Mouse (Mus musculus) forebrain, embryonic 10.5 days (tissue): ENCODE results near the gene Disc1. TPM values are rescaled to one million over a fixed set of nuclear protein-coding genes. Genes with fewer than 3 reads are reported as not detected.

Experiments used
- DNase-seq: peaks from one replicate; pipeline ENCODE4 v3.0.0-alpha.2; 2017; ENCODE audit warnings: low spot score; ENCODE audit errors: extremely low spot score
- H3K27ac ChIP-seq: fragments of 300-500 bp; sonication (generic); 2 replicates; pipeline ENCODE4 v1.5.1; 2016; ENCODE audit warnings: mild to moderate bottlenecking
- H3K27me3 ChIP-seq: fragments of 300-500 bp; sonication (generic); 2 replicates; pipeline ENCODE4 v1.6.1; 2016; ENCODE audit warnings: mild to moderate bottlenecking; ENCODE audit not compliant: poor library complexity, severe bottlenecking
- H3K36me3 ChIP-seq: fragments of 300-500 bp; sonication (generic); replicated peaks from 2 replicates; pipeline ENCODE4 v1.6.1; 2016; ENCODE audit warnings: mild to moderate bottlenecking, moderate library complexity
- H3K4me1 ChIP-seq: fragments of 300-500 bp; sonication (generic); 2 replicates; pipeline ENCODE4 v1.6.1; 2016
- H3K4me3 ChIP-seq: fragments of 300-500 bp; sonication (generic); 2 replicates; pipeline ENCODE4 v1.5.1; 2016; ENCODE audit warnings: mild to moderate bottlenecking, moderate library complexity
- H3K9me3 ChIP-seq: fragments of 300-500 bp; sonication (generic); 2 replicates; pipeline ENCODE4 v1.6.1; 2016; ENCODE audit warnings: mild to moderate bottlenecking, moderate library complexity
- WGBS: fragments of 180-500 bp; shearing (Covaris S2); methylation state at CpG from one replicate; pipeline ENCODE4 v1.1.7; 2016; 5-methylcytosine and 5-hydroxymethylcytosine counted together
- polyA plus RNA-seq: library from polyadenylated mRNA; unstranded; fragments of >200 nt; fragmentation: Nextera tagmentation; extraction: Ambion mirVana; gene quantifications from 2 replicates; pipeline ENCODE4 v1.2.1, GENCODE M21; 2016

Gene Disc1
- polyA plus RNA-seq, 1 experiment from 2014 or later: 1.3 TPM

DNA sequence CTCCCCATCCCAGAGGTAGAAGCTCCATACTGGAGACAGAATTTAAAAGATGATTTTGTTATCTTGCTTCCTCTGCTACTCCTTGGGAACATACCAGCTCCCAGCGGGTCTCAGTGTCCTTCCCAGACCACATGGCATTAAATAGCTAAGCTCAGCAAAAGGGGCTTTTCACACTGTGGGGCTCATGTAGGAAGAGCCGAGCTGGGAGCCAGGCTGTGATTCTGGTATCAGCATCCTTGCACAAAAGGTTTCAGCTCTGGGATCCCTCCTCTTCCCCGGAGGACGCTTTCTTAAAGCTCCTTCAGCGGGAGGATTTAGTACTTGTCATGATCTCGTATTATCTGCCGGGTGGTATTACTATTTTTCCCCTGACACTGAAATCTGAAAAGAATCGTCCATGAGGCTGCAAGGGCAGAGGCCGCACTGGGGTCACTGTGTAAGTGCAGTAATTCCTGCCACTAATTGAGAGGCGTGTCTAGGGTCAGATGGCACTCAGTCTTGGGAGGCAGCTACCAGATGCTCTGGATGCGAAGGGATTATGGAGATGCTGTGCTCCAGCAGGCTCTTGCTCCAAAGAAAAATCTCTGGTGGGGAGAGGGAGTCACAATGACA lies 223.2 kb downstream of the Disc1 start:
- H3K4me3 ChIP-seq: no peak overlapping the region
- peak overlapping the region; percentile 59; the same call in 1 of the 2 replicates for H3K27ac ChIP-seq
- peak; percentile 60 for DNase-seq

DNA sequence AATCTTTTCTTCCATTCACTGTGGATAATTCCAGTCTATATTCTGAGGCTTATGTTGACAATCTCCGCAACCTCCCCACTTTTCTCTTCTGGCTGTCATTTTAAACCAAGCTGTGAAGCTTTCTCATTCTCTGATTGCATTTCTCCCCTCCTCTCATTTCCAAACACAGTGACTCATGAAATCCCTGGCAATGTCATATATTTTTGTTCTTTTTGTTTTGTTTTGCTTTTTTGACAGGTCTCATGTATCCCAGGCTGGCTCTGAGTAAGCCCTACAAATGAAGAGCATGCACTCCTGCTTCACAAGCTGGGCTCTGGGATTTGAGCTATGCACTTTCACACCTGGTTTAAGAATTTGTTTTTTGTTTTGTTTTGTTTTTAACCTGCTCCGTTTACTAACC lies 225.2 kb downstream of the Disc1 start:
- peaks cover 9% of the 10 kb centered on the region; the same call in 1 of the 2 replicates for H3K9me3 ChIP-seq
- H3K4me1 ChIP-seq: peaks cover 52% of the 10 kb centered on the region
- H3K4me3 ChIP-seq: no peak overlapping the region
- 93% methylated on average over 2 of the region's 2 CpGs for WGBS
- no peak overlapping the region for H3K27ac ChIP-seq
- H3K36me3 ChIP-seq: no peaks in the 10 kb centered on the region
- H3K27me3 ChIP-seq: peaks cover 38% of the 10 kb centered on the region
- no peak for DNase-seq

More for the DNA sequence above, 223.2 kb downstream of the Disc1 start:
- Histone ChIP-seq H3K36me3 (no peaks in the 10 kb centered on the region), H3K4me1 (peaks cover 49% of the 10 kb centered on the region), H3K27me3 (peaks cover 38% of the 10 kb centered on the region), H3K9me3 (peaks cover 9% of the 10 kb centered on the region; the same call in 1 of the 2 replicates)
- 3% methylated on average over 11 of the region's 11 CpGs for WGBS

DNA sequence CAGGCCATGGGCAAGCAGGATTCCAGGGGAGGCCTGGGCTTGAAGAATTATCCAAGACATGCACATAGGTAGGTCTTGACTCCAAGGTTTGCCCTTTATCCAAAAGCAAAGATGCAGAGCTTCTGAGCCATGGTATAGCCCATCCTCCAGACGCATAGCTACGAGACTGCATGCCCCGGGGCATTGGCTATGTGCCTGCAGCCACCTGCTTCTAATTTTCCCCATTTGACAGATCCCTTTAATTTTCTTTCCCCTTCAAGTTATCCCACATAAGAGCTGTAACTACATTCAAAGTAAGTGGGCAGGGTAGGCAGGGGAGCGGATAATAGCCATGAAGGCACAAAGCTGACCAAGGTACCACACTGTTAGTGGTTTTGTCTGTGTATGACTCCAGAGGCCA lies 225.9 kb downstream of the Disc1 start:
- Histone ChIP-seq H3K4me3 (no peak overlapping the region), H3K27ac (no peak overlapping the region), H3K27me3 (peaks cover 38% of the 10 kb centered on the region), H3K36me3 (no peaks in the 10 kb centered on the region), H3K4me1 (peaks cover 52% of the 10 kb centered on the region), H3K9me3 (peaks cover 5% of the 10 kb centered on the region; the same call in 1 of the 2 replicates)
- WGBS: 70% methylated on average over 4 of the region's 4 CpGs
- DNase-seq: no peak

DNA sequence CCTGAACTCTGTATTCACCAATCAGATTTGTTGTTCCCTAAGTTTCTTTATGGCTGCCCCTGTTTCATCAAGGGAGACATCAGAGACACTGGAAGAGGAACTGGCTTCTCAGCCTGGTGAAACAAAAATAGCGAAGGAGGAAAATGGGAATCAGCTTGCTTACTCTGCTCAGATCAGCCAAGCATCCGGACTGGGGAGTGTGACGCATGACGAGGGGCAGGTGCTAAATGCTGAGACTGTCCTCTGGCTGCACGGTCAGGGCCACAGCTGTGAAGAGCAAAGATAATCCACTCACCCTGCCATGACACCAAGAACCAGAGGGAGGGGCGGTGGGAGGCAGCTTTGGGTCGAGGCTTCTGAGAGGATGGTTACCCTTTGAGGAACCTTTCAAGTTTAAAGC lies 228.5 kb downstream of the Disc1 start:
- H3K9me3 ChIP-seq: no peaks in the 10 kb centered on the region
- WGBS: 72% methylated on average over 7 of the region's 7 CpGs
- H3K36me3 ChIP-seq: no peaks in the 10 kb centered on the region
- peaks cover 38% of the 10 kb centered on the region for H3K27me3 ChIP-seq
- DNase-seq: no peak
- no peak overlapping the region for H3K4me3 ChIP-seq
- H3K4me1 ChIP-seq: peaks cover 52% of the 10 kb centered on the region
- H3K27ac ChIP-seq: 0 out of 2 replicates have a peak overlapping the region, but pooled peaks have one; percentile 27

DNA sequence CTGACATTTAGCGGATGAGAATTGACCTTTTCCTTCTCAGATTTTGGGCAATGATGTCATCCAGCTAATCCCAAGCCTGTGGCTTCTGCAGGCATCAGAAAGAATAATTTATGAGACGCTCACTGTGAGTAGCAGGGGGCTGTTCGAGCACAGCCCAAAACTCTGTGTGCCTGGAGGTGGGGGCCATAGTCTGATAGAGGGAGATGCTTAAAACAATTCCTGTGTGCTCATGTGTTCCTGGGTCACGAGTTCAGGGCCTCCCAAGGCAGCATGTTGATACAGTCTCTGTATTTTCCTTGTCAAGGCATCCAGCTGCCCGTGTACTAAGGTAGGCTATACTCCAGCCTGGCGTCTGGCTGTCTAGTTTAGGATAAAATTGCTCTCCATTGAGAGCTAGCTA lies 229.5 kb downstream of the Disc1 start:
- no peak overlapping the region for H3K4me3 ChIP-seq
- no peaks in the 10 kb centered on the region for H3K9me3 ChIP-seq
- no peak overlapping the region for H3K27ac ChIP-seq
- peaks cover 47% of the 10 kb centered on the region for H3K4me1 ChIP-seq
- no peaks in the 10 kb centered on the region for H3K36me3 ChIP-seq
- 82% methylated on average over 6 of the region's 6 CpGs for WGBS
- no peak for DNase-seq
- H3K27me3 ChIP-seq: peaks cover 29% of the 10 kb centered on the region

DNA sequence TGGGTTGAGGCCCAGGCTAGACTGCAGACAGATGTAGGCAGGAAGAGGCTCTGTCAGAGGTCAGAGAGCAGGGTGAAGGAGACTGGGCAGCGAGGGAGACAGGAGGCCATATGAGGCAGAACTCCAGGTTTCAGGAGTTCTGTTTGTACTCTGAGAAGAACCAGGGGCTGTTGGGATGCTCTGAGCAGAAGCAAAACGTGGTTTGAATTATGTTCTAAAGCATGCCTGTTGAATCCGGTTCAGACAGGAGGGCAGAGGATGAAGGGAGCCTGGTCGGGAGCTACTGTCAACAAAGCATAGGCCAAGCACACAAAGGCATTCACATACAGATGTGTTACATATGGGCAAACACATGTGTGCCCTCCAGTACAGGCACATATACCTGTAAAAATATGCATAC lies 230.9 kb downstream of the Disc1 start:
- H3K36me3 ChIP-seq: no peaks in the 10 kb centered on the region
- H3K27ac ChIP-seq: peak overlapping the region; percentile 78
- 66% methylated on average over 4 of the region's 4 CpGs for WGBS
- no peak overlapping the region for H3K4me3 ChIP-seq
- peaks cover 36% of the 10 kb centered on the region for H3K4me1 ChIP-seq
- DNase-seq: no peak
- H3K27me3 ChIP-seq: peaks cover 16% of the 10 kb centered on the region
- no peaks in the 10 kb centered on the region for H3K9me3 ChIP-seq

DNA sequence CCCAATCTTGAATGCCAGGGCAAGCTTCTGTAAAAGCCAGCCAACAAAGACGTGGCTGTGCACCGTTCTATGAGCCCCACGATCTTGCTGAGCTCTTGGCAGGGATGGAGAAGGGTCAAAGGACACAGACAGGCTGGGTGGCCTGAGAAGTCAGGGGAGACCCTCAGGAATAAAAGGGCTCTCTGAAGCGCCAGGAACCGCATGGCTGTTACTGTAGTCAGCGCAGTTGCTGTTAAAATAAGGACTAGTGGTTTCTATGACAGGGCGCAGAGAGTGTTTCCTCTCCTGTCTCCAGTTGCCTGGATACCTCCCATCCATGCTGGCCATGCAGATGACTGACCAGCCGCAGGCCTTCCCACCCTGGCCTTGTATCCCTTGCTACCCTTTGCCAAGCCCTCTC lies 231.4 kb downstream of the Disc1 start:
- Histone ChIP-seq H3K4me3 (no peak overlapping the region), H3K4me1 (peaks cover 30% of the 10 kb centered on the region), H3K27ac (peak overlapping the region; percentile 78), H3K27me3 (0 out of 2 replicates have a peak, but pooled peaks cover 10% of the 10 kb centered on the region), H3K9me3 (no peaks in the 10 kb centered on the region), H3K36me3 (no peaks in the 10 kb centered on the region)
- DNase-seq: no peak
- WGBS: 83% methylated on average over 8 of the region's 8 CpGs

DNA sequence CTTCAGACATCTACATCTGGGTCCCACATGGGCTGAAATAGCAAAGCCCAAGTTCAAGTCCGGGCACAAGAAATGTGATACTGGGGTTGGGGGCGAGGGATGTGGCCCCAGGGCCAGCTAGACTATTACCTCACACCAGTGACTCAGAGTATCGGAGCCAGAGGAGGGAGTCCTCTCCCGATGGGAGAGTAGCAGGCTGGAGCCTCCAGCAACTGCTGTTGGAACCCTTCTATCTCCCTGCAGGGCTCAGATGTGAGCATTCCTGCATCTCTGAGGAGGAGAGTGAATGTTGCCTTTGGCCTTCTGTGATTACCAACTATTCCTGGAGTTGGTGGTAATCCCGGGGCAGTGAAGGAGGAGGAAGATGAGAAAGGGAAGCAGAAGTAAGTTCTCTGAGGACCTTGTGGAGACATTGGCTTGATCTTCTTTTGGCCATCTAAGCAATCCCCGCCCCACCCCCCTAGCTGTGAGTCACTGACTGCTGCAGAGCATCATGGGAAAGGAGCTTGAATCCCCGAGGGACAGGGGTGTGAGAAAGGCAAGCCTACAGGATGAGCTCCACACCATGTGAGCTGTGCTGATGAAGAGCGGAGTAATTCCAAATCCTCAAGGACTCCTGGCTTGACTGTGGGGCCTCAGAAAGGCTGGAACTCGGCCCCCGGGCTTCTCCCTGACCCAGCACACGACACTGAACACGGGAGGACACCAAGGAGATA lies 232.1 kb downstream of the Disc1 start:
- Histone ChIP-seq H3K27me3 (0 out of 2 replicates have a peak, but pooled peaks cover 3% of the 10 kb centered on the region), H3K4me3 (no peak overlapping the region), H3K4me1 (peaks cover 34% of the 10 kb centered on the region), H3K27ac (peak overlapping the region; percentile 78; the same call in 1 of the 2 replicates), H3K36me3 (no peaks in the 10 kb centered on the region), H3K9me3 (no peaks in the 10 kb centered on the region)
- WGBS: 81% methylated on average over 12 of the region's 12 CpGs
- DNase-seq: no peak

DNA sequence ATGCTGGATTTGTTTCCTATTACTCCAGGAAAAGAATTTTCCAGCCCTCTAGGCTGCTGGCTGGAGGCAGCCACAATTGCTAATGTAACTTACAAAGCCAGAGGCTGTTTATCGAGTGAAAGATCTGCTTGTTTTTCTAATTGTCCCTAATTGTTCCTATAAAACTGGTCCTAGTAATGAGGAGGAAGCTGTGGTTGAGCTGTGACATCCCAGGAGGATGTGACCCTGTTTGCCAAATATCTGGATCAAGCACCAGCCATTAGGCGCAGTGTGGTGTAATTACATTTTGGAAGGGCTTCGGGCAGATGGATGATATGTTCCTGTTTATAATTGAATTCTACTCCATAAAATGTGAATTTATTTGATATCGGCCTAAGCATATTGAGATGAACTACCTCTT lies 233.3 kb downstream of the Disc1 start:
- H3K4me3 ChIP-seq: no peak overlapping the region
- H3K27me3 ChIP-seq: no peaks in the 10 kb centered on the region
- H3K9me3 ChIP-seq: no peaks in the 10 kb centered on the region
- H3K4me1 ChIP-seq: peaks cover 44% of the 10 kb centered on the region
- no peak overlapping the region for H3K27ac ChIP-seq
- no peak for DNase-seq
- WGBS: 91% methylated on average over 4 of the region's 4 CpGs
- no peaks in the 10 kb centered on the region for H3K36me3 ChIP-seq

DNA sequence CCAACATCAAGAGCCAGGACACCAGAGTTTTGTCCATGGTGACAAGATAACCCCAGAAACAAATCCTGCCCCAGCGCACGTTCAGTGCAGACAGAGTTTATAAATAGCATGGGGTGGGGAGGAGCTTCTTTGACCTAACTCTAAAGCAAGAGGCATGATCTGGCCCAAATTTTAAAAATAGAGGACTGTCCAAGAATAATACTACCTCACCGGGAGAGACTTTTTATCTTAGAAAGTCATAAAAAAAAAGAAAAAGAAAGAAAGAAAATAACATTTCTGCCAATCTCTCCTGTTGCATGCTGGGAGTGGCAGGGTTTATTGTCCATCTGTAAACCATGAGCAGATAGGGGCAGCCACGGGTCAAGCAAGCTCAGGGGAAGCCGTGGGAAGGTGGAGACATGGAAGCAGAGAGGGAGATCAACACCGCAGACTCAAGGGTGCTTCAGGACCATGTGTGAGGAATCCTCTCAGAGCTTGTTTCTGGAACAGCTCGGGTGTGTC lies 233.9 kb downstream of the Disc1 start:
- Histone ChIP-seq H3K9me3 (no peaks in the 10 kb centered on the region), H3K36me3 (no peaks in the 10 kb centered on the region), H3K4me1 (peaks cover 41% of the 10 kb centered on the region), H3K27ac (no peak overlapping the region), H3K4me3 (no peak overlapping the region), H3K27me3 (no peaks in the 10 kb centered on the region)
- 85% methylated on average over 7 of the region's 7 CpGs for WGBS
- DNase-seq: no peak

DNA sequence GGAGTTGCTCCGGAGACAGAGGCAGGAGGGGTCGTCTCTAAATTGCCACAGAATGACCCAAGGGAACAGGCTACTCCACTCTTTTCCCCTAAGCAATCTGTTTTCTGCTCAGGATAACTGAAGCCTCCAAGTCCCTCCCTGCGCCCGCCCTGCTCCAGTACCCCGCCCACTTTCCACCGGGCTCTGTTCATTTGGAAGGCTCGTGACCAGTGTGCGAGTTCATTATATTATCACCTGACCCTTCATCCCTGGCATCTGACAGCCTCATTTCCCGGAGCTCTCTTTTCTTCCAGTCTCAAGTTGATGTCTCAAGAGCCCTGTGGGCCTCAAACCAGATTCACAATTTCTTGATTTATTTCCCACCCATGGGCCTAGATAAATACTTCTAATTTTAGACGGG lies 237.5 kb downstream of the Disc1 start:
- 80% methylated on average over 10 of the region's 10 CpGs for WGBS
- no peaks in the 10 kb centered on the region for H3K9me3 ChIP-seq
- no peaks in the 10 kb centered on the region for H3K36me3 ChIP-seq
- no peak overlapping the region for H3K4me3 ChIP-seq
- no peak for DNase-seq
- H3K4me1 ChIP-seq: peaks cover 43% of the 10 kb centered on the region
- no peak overlapping the region for H3K27ac ChIP-seq
- no peaks in the 10 kb centered on the region for H3K27me3 ChIP-seq

DNA sequence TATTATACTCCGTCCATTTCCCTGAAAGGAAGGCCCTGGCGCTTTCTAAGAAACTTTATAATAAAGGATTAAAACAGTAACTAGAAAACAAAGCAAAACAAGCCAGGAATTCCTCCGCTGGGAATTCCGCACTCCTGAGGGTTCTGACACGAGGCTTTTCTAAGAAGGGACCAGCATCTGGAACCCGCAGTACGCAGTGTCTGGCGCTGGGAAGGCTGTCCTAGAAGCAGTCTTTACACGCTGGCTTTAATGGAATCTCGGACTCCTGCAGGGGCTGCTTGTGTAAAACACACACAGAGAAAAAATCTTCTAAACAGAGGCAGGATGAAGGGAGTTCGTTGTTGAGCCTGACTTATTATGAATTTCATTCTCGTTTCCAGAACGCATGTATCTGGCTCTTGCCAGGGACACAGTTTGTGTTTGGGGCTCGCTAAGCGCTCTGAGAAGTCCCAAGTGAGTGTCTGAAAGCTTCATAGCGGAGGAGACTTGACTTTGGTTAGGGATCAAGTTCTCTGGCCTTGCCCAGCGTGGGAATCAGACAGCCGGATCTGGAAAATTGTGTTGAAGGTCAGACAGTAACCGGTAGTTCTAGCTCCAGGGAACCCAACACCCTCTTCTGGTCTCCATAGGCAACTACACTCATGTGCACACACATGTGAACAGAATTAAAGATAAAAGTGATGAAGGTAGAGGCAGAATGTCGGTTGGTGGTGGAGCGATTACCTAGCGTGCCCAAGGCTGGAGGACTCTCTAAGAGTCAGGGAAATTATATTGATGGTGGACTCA lies 238.1 kb downstream of the Disc1 start:
- H3K9me3 ChIP-seq: no peaks in the 10 kb centered on the region
- peaks cover 40% of the 10 kb centered on the region for H3K4me1 ChIP-seq
- 90% methylated on average over 22 of the region's 22 CpGs for WGBS
- no peak overlapping the region for H3K4me3 ChIP-seq
- no peaks in the 10 kb centered on the region for H3K27me3 ChIP-seq
- H3K36me3 ChIP-seq: no peaks in the 10 kb centered on the region
- peak overlapping the region; percentile 51; the same call in 1 of the 2 replicates for H3K27ac ChIP-seq
- DNase-seq: no peak
